ENCODE assay signal across 26 mouse cellular contexts in genomic region chr13:24321313-24321712, GRCm38 (mm10).
"Had no signal": no experiment of that assay in that cellular context is flagged by ENCODE, and none has a peak within 500 bp of the region (broad histone marks: within the 10 kb centered on the region; RNA-seq: fewer than 3 reads in every experiment).

No protein-coding gene starts in this region.

- H3K27me3 ChIP-seq: embryonic facial prominence, embryonic 12.5 days; embryonic facial prominence, embryonic 13.5 days; embryonic facial prominence, embryonic 15.5 days; forebrain, embryonic 12.5 days; forebrain, embryonic 13.5 days; forebrain, embryonic 15.5 days had no signal

- H3K27ac ChIP-seq: embryonic facial prominence, embryonic 10.5 days; embryonic facial prominence, embryonic 12.5 days; embryonic facial prominence, embryonic 13.5 days; embryonic facial prominence, embryonic 15.5 days; forebrain, embryonic 10.5 days; forebrain, embryonic 12.5 days; forebrain, embryonic 13.5 days; forebrain, embryonic 15.5 days; gastrocnemius, adult 2 months; heart, adult 2 months had no signal

- DNase-seq: cerebellum, adult 2 months; cerebellum, adult 8-10 months; cerebellum, adult 9-10 months; cerebellum, adult 9-11 months; cerebellum, postnatal 10 days; cerebellum, postnatal 14 days; cerebellum, postnatal 25 days; cerebellum, postnatal 36 days; embryo, embryonic 11 days; gastrocnemius, adult 2 months; gastrocnemius, postnatal 10 days; gastrocnemius, postnatal 14 days; gastrocnemius, postnatal 25 days; gastrocnemius, postnatal 36 days; heart, adult 18-20 months; heart, adult 2 months had no signal

- H3K4me1 ChIP-seq: embryonic facial prominence, embryonic 10.5 days; embryonic facial prominence, embryonic 12.5 days; embryonic facial prominence, embryonic 15.5 days; forebrain, embryonic 10.5 days; forebrain, embryonic 12.5 days; forebrain, embryonic 13.5 days; forebrain, embryonic 15.5 days had no signal

- H3K9ac ChIP-seq: embryonic facial prominence, embryonic 12.5 days; embryonic facial prominence, embryonic 13.5 days; embryonic facial prominence, embryonic 15.5 days; forebrain, embryonic 12.5 days; forebrain, embryonic 13.5 days; forebrain, embryonic 15.5 days had no signal

- H3K9me3 ChIP-seq: embryonic facial prominence, embryonic 10.5 days; embryonic facial prominence, embryonic 12.5 days; embryonic facial prominence, embryonic 13.5 days; embryonic facial prominence, embryonic 15.5 days; forebrain, embryonic 10.5 days; forebrain, embryonic 12.5 days; forebrain, embryonic 13.5 days; forebrain, embryonic 15.5 days had no signal

- H3K4me3 ChIP-seq: embryonic facial prominence, embryonic 10.5 days; embryonic facial prominence, embryonic 12.5 days; embryonic facial prominence, embryonic 13.5 days; embryonic facial prominence, embryonic 15.5 days; erythroblast, embryonic 14.5 days; forebrain, embryonic 10.5 days; forebrain, embryonic 12.5 days; forebrain, embryonic 13.5 days; forebrain, embryonic 15.5 days; gastrocnemius, adult 2 months; heart, adult 2 months had no signal

- H3K36me3 ChIP-seq: embryonic facial prominence, embryonic 10.5 days; embryonic facial prominence, embryonic 12.5 days; embryonic facial prominence, embryonic 13.5 days; embryonic facial prominence, embryonic 15.5 days; forebrain, embryonic 10.5 days; forebrain, embryonic 12.5 days; forebrain, embryonic 15.5 days had no signal

- ATAC-seq: forebrain, embryonic 13.5 days; forebrain, embryonic 14.5 days; forebrain, embryonic 15.5 days had no signal

- H3K4me2 ChIP-seq: embryonic facial prominence, embryonic 12.5 days; embryonic facial prominence, embryonic 13.5 days; embryonic facial prominence, embryonic 15.5 days; forebrain, embryonic 12.5 days; forebrain, embryonic 13.5 days; forebrain, embryonic 15.5 days had no signal
